Mouse (Mus musculus) liver, embryonic 15.5 days (tissue): Measurements from ENCODE around the gene Ccl27a. TPM values are rescaled to one million over a fixed set of nuclear protein-coding genes. Genes with fewer than 3 reads are reported as not detected.

Source experiments
- ATAC-seq: fragments of 200-750 bp; cut with Nextera tagmentation; 2 replicates; pipeline ENCODE4 v1.8.0; 2017; ENCODE audit warnings: moderate number of reproducible peaks, mild to moderate bottlenecking, moderate library complexity; ENCODE audit not compliant: insufficient read depth
- H3K27ac ChIP-seq: fragments of 300-500 bp; sonication (generic); replicated peaks from 2 replicates; pipeline ENCODE4 v1.5.1; 2015; ENCODE audit warnings: mild to moderate bottlenecking, inconsistent platforms
- H3K27me3 ChIP-seq: fragments of 300-500 bp; sonication (generic); 2 replicates; pipeline ENCODE4 v1.6.1; 2015; ENCODE audit warnings: mild to moderate bottlenecking, inconsistent platforms
- H3K36me3 ChIP-seq: fragments of 300-500 bp; sonication (generic); replicated peaks from 2 replicates; pipeline ENCODE4 v1.6.1; 2015; ENCODE audit warnings: moderate library complexity, mild to moderate bottlenecking, inconsistent platforms
- H3K4me1 ChIP-seq: fragments of 300-500 bp; sonication (generic); replicated peaks from 2 replicates; pipeline ENCODE4 v1.6.1; 2015; ENCODE audit warnings: inconsistent platforms
- H3K4me2 ChIP-seq: fragments of 300-500 bp; sonication (generic); 2 replicates; pipeline ENCODE4 v1.6.1; 2015; ENCODE audit warnings: moderate library complexity, mild to moderate bottlenecking, inconsistent platforms
- H3K4me3 ChIP-seq: fragments of 300-500 bp; sonication (generic); replicated peaks from 2 replicates; pipeline ENCODE4 v1.5.1; 2015; ENCODE audit warnings: mild to moderate bottlenecking, inconsistent platforms
- H3K9ac ChIP-seq: fragments of 300-500 bp; sonication (generic); 2 replicates; pipeline ENCODE4 v1.6.1; 2015; ENCODE audit warnings: moderate library complexity, mild to moderate bottlenecking, inconsistent platforms
- H3K9me3 ChIP-seq: fragments of 300-500 bp; sonication (generic); replicated peaks from 2 replicates; pipeline ENCODE4 v1.6.1; 2016; ENCODE audit warnings: inconsistent platforms
- WGBS: fragments of 180-500 bp; shearing (Covaris S2); methylation state at CpG from one replicate; pipeline ENCODE4 v1.1.7; 2015; ENCODE audit warnings: mixed read lengths; ENCODE audit not compliant: insufficient replicate concordance; 5-methylcytosine and 5-hydroxymethylcytosine counted together
- polyA plus RNA-seq: library from polyadenylated mRNA; unstranded; fragments of >200 nt; fragmentation: Nextera tagmentation; extraction: Ambion mirVana; gene quantifications from 2 replicates; pipeline ENCODE4 v1.2.1, GENCODE M21; 2015

Gene Ccl27a
- polyA plus RNA-seq, 1 experiment from 2014 or later: 7.3 TPM

GRCm38 (mm10) chr4:41755338-41756305 lies 18.4 kb downstream of the Ccl27a start, which contains the start of gene Sigmar1:
TSS of gene Sigmar1 (minus strand) at chr4:41756157.
- peaks cover 49% of the 10 kb centered on the region for H3K4me1 ChIP-seq
- H3K9ac ChIP-seq: peak within 1 kb of the TSS; percentile 75
- H3K4me2 ChIP-seq: peak within 1 kb of the TSS; percentile 94
- no peaks in the 10 kb centered on the region for H3K27me3 ChIP-seq
- peak within 1 kb of the TSS; percentile 90 for H3K27ac ChIP-seq
- peak within 1 kb of the TSS; percentile 80 for H3K4me3 ChIP-seq
- under 1% methylated on average over 57 of the region's 57 CpGs for WGBS
- peaks cover 24% of the 10 kb centered on the region for H3K36me3 ChIP-seq
- ATAC-seq: peak; percentile 75
- no peaks in the 10 kb centered on the region for H3K9me3 ChIP-seq

DNA sequence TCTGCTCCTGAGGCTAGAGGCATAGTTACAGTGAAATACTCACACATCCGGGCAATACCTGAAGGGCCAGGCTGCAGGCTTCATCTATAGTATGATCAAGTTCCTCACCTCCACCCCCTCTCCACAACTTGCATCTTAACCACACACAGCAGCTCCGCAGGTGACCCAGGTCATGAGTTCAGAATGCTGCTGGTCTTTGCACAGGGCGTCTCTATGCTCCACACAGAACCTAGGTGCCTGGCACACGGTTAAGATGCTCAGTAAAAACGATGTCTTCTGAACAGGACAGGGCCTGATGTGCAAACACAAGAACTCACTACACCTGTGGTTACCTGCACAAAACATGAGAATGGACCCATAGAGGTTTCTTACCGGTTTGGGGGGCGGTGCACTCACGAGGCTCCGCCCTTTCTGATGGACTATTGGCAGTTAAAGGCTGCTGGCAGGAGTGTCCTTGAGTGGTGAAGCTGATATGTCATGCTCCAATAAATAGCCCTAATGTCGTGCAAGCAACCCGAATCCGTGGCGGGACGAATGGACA lies 19.2 kb downstream of the Ccl27a start, which contains the start of gene Galt:
TSS of gene Galt (plus strand) at position 432 of the 541 bp plus-strand sequence.
- no peaks in the 10 kb centered on the region for H3K9me3 ChIP-seq
- ATAC-seq: peak; percentile 62
- H3K4me1 ChIP-seq: peaks cover 41% of the 10 kb centered on the region
- H3K27me3 ChIP-seq: no peaks in the 10 kb centered on the region
- 16% methylated on average over 14 of the region's 14 CpGs for WGBS
- peaks cover 24% of the 10 kb centered on the region for H3K36me3 ChIP-seq
- H3K4me2 ChIP-seq: peak within 1 kb of the TSS; percentile 94
- H3K27ac ChIP-seq: peak within 1 kb of the TSS; percentile 90
- peak within 1 kb of the TSS; percentile 75 for H3K9ac ChIP-seq
- peak within 1 kb of the TSS; percentile 80 for H3K4me3 ChIP-seq

- Histone ChIP-seq H3K27me3 (no peaks in the 10 kb centered on the region), H3K4me3 (no peak overlapping the region), H3K27ac (no peak overlapping the region), H3K36me3 (no peaks in the 10 kb centered on the region), H3K4me1 (peaks cover 18% of the 10 kb centered on the region), H3K4me2 (no peak overlapping the region), H3K9ac (no peak overlapping the region), H3K9me3 (0 out of 2 replicates have a peak, but pooled peaks cover 5% of the 10 kb centered on the region)
- ATAC-seq: no peak
- WGBS: 53% methylated on average over 1 of the region's 1 CpGs
Measured at GRCm38 (mm10) chr4:41745021-41745420, 29.0 kb downstream of the Ccl27a start.

- Histone ChIP-seq H3K9me3 (0 out of 2 replicates have a peak, but pooled peaks cover 5% of the 10 kb centered on the region), H3K27me3 (no peaks in the 10 kb centered on the region), H3K9ac (no peak overlapping the region), H3K4me1 (peaks cover 27% of the 10 kb centered on the region), H3K4me2 (no peak overlapping the region), H3K36me3 (no peaks in the 10 kb centered on the region), H3K27ac (no peak overlapping the region), H3K4me3 (no peak overlapping the region)
- WGBS: 51% methylated on average over 2 of the region's 2 CpGs
- ATAC-seq: no peak
Measured at GRCm38 (mm10) chr4:41744131-41744530, 29.9 kb downstream of the Ccl27a start.

DNA sequence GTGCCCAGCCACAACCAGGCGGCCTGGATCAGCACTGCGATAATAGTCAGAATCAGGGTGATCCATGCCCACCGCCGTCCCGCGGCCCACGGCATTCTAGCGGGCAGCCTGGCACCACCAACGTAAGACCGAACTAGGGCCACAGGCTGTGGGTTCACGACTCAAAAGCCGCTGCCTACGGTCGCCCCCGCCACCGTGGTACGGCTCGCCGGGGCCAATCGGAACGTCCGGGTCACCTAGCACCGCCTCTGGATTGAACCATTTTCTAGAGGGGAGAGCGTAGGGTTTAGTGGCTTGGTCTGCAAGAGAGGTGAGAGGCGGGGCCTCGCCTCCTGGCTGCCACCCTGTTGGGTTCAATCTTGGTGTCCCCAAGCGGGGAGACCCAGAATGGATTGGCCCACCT lies 32.9 kb downstream of the Ccl27a start:
- under 1% methylated on average over 27 of the region's 27 CpGs for WGBS
- peak; percentile 91 for ATAC-seq

DNA sequence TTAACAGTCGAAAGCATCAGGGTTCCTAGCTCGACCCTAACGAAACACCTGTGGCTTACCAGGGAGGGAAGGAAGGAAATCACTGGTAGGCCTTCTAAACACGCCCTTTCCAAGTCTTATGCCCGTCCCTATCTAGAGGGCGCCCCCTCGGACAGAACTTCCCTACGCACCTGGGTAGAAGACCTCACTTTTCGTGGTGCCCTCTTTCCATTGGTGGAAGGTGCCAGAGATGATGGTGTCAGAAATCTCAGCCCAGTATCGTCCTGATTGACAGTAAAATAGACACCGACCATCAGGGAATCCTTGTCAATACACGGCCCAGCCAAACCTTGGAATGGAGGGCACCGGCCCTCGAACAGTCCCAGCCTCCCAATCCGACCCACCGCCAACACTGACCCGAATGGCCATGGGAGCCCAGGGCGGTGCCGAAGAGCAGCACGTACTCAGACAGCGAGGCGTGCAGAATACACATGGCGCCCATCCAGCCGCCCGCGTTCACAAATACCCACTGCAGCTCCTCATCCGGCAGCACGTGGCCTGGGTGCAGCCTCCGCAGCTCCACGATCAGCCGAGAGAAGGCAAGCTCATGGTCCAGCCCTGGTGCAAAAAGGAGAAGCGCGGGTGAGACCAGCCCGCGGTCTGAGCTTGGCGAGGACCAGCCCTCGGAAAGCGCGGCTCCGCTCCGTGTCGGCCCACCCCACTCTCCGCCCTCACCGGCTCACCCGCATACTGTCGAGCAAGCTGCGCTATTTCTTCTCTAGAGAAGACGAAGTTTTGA lies 33.5 kb downstream of the Ccl27a start:
- WGBS: under 1% methylated on average over 48 of the region's 48 CpGs
- ATAC-seq: peak; percentile 83
- H3K9me3 ChIP-seq: no peaks in the 10 kb centered on the region

More for the DNA sequence above, 32.9 kb downstream of the Ccl27a start:
- no peaks in the 10 kb centered on the region for H3K27me3 ChIP-seq
- 0 out of 2 replicates have a peak, but pooled peaks cover 5% of the 10 kb centered on the region for H3K36me3 ChIP-seq
- peak overlapping the region; percentile 78 for H3K27ac ChIP-seq
- H3K4me1 ChIP-seq: peaks cover 27% of the 10 kb centered on the region
- H3K9me3 ChIP-seq: 0 out of 2 replicates have a peak, but pooled peaks cover under 1% of the 10 kb centered on the region
- peak overlapping the region; percentile 68 for H3K9ac ChIP-seq
- H3K4me3 ChIP-seq: peak overlapping the region; percentile 68
- H3K4me2 ChIP-seq: peak overlapping the region; percentile 91

GRCm38 (mm10) chr4:41739260-41739659 lies 34.8 kb downstream of the Ccl27a start:
- Histone ChIP-seq H3K4me3 (no peak overlapping the region), H3K4me1 (peaks cover 27% of the 10 kb centered on the region), H3K9me3 (no peaks in the 10 kb centered on the region), H3K9ac (no peak overlapping the region), H3K36me3 (0 out of 2 replicates have a peak, but pooled peaks cover 5% of the 10 kb centered on the region), H3K27ac (no peak overlapping the region), H3K4me2 (no peak overlapping the region), H3K27me3 (peaks cover 7% of the 10 kb centered on the region)
- WGBS: 84% methylated on average over 13 of the region's 13 CpGs
- no peak for ATAC-seq

More for the DNA sequence above, 33.5 kb downstream of the Ccl27a start:
- Histone ChIP-seq H3K36me3 (0 out of 2 replicates have a peak, but pooled peaks cover 5% of the 10 kb centered on the region), H3K9ac (peak overlapping the region; percentile 68), H3K27ac (peak overlapping the region; percentile 78), H3K4me1 (peaks cover 27% of the 10 kb centered on the region), H3K27me3 (no peaks in the 10 kb centered on the region), H3K4me2 (peak overlapping the region; percentile 91), H3K4me3 (peak overlapping the region; percentile 68)

- Histone ChIP-seq H3K4me3 (no peak overlapping the region), H3K9me3 (no peaks in the 10 kb centered on the region), H3K4me1 (peaks cover 27% of the 10 kb centered on the region), H3K27me3 (peaks cover 16% of the 10 kb centered on the region), H3K27ac (no peak overlapping the region), H3K9ac (no peak overlapping the region), H3K36me3 (0 out of 2 replicates have a peak, but pooled peaks cover 5% of the 10 kb centered on the region), H3K4me2 (no peak overlapping the region)
- no peak for ATAC-seq
- WGBS: 64% methylated on average over 1 of the region's 1 CpGs
Measured at GRCm38 (mm10) chr4:41738256-41738603, 35.8 kb downstream of the Ccl27a start.

- H3K4me2 ChIP-seq: no peak overlapping the region
- H3K4me3 ChIP-seq: no peak overlapping the region
- no peak overlapping the region for H3K27ac ChIP-seq
- peaks cover 27% of the 10 kb centered on the region for H3K4me1 ChIP-seq
- peaks cover 21% of the 10 kb centered on the region for H3K27me3 ChIP-seq
- H3K36me3 ChIP-seq: 0 out of 2 replicates have a peak, but pooled peaks cover 5% of the 10 kb centered on the region
- H3K9ac ChIP-seq: no peak overlapping the region
- ATAC-seq: no peak
- no peaks in the 10 kb centered on the region for H3K9me3 ChIP-seq
- WGBS: 29% methylated on average over 8 of the region's 8 CpGs
Measured at GRCm38 (mm10) chr4:41737602-41738255, 36.3 kb downstream of the Ccl27a start.

- WGBS: 1% methylated on average over 50 of the region's 50 CpGs
- no peak within 1 kb of the TSS for H3K27ac ChIP-seq
- ATAC-seq: no peak
- peak within 1 kb of the TSS; percentile 29 for H3K4me3 ChIP-seq
- peak within 1 kb of the TSS; percentile 58 for H3K4me2 ChIP-seq
- H3K27me3 ChIP-seq: peaks cover 82% of the 10 kb centered on the region
- H3K36me3 ChIP-seq: no peaks in the 10 kb centered on the region
- H3K4me1 ChIP-seq: 0 out of 2 replicates have a peak, but pooled peaks cover 9% of the 10 kb centered on the region
- no peaks in the 10 kb centered on the region for H3K9me3 ChIP-seq
- no peak within 1 kb of the TSS for H3K9ac ChIP-seq
Measured at GRCm38 (mm10) chr4:41731052-41731765, 42.8 kb downstream of the Ccl27a start, which contains the start of gene Arid3c. TSS of gene Arid3c (minus strand) at chr4:41731142.
